Mouse (Mus musculus) embryonic facial prominence, embryonic 14.5 days (tissue): ENCODE results near the gene Dpy19l3. TPM values are rescaled to one million over a fixed set of nuclear protein-coding genes. Genes with fewer than 3 reads are reported as not detected.

Source experiments
- ATAC-seq: fragments of 200-750 bp; cut with Nextera tagmentation; 2 replicates; pipeline ENCODE4 v1.8.0; 2017; ENCODE audit warnings: low read depth, moderate number of reproducible peaks, moderate TSS enrichment
- DNase-seq: peaks from one replicate; pipeline ENCODE4 v3.0.0-alpha.2; 2015; ENCODE audit warnings: low spot score
- H3K27ac ChIP-seq: fragments of 300-500 bp; sonication (generic); replicated peaks from 2 replicates; pipeline ENCODE4 v1.5.1; 2014; ENCODE audit warnings: low read depth, mild to moderate bottlenecking, low read length, moderate library complexity
- H3K27me3 ChIP-seq: fragments of 300-500 bp; sonication (generic); replicated peaks from 2 replicates; pipeline ENCODE4 v1.6.1; 2014; ENCODE audit warnings: low read length; ENCODE audit not compliant: control insufficient read depth, insufficient read depth
- H3K36me3 ChIP-seq: fragments of 300-500 bp; sonication (generic); 2 replicates; pipeline ENCODE4 v1.6.1; 2014; ENCODE audit warnings: low read length, mixed read lengths; ENCODE audit not compliant: control insufficient read depth, insufficient read depth
- H3K4me1 ChIP-seq: fragments of 300-500 bp; sonication (generic); 2 replicates; pipeline ENCODE4 v1.6.1; 2014; ENCODE audit warnings: antibody characterized with exemption, low read length; ENCODE audit not compliant: control insufficient read depth, insufficient read depth
- H3K4me2 ChIP-seq: fragments of 300-500 bp; sonication (generic); 2 replicates; pipeline ENCODE4 v1.6.1; 2014; ENCODE audit warnings: low read depth, mild to moderate bottlenecking, low read length, moderate library complexity, mixed read lengths
- H3K4me3 ChIP-seq: fragments of 300-500 bp; sonication (generic); 2 replicates; pipeline ENCODE4 v1.5.1; 2014; ENCODE audit warnings: low read depth, mild to moderate bottlenecking, low read length
- H3K9ac ChIP-seq: fragments of 300-500 bp; sonication (generic); 2 replicates; pipeline ENCODE4 v1.6.1; 2014; ENCODE audit warnings: low read depth, mild to moderate bottlenecking, low read length, moderate library complexity, mixed read lengths
- H3K9me3 ChIP-seq: fragments of 300-500 bp; sonication (generic); 2 replicates; pipeline ENCODE4 v1.6.1; 2016; ENCODE audit warnings: low read length; ENCODE audit not compliant: control insufficient read depth
- WGBS: fragments of 180-500 bp; shearing (Covaris S2); extraction: QIAGEN DNeasy Blood & Tissue Kit; methylation state at CpG from one replicate; pipeline ENCODE4 v1.1.7; 2014; 5-methylcytosine and 5-hydroxymethylcytosine counted together
- polyA plus RNA-seq: library from polyadenylated mRNA; unstranded; fragments of >200 nt; fragmentation: Nextera tagmentation; extraction: Ambion mirVana; gene quantifications from 2 replicates; pipeline ENCODE4 v1.2.1, GENCODE M21; 2014

The Dpy19l3 gene
- polyA plus RNA-seq, 1 experiment from 2014 or later: 34.9 TPM

DNA sequence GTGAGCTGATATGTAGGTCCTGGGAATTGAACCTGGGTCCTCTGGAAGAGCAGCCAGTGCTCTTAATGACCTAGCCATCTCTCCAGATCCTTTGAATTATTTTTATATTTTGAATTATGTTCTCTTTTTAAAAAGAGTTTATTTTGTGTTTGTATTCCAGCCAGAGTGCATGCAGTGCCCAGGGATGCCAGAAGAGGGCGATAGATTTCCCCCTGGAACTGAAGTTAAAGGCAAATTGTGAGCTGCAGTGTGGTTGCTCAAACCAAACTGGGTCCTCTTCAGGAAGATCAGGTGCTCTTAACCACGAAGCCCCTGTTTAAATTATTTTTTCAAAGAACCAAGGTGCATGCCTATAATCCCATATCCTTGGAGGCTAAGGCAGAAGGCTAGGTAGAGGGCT is 5.3 kb upstream of the Dpy19l3 start:
- Histone ChIP-seq H3K36me3 (no peaks in the 10 kb centered on the region), H3K9me3 (no peaks in the 10 kb centered on the region), H3K27me3 (no peaks in the 10 kb centered on the region), H3K4me2 (no peak overlapping the region), H3K4me1 (peaks cover 3% of the 10 kb centered on the region; the same call in 1 of the 2 replicates), H3K4me3 (no peak overlapping the region), H3K27ac (no peak overlapping the region), H3K9ac (no peak overlapping the region)
- DNase-seq (no peak), ATAC-seq (no peak)
- 14% methylated on average over 2 of the region's 2 CpGs for WGBS

DNA sequence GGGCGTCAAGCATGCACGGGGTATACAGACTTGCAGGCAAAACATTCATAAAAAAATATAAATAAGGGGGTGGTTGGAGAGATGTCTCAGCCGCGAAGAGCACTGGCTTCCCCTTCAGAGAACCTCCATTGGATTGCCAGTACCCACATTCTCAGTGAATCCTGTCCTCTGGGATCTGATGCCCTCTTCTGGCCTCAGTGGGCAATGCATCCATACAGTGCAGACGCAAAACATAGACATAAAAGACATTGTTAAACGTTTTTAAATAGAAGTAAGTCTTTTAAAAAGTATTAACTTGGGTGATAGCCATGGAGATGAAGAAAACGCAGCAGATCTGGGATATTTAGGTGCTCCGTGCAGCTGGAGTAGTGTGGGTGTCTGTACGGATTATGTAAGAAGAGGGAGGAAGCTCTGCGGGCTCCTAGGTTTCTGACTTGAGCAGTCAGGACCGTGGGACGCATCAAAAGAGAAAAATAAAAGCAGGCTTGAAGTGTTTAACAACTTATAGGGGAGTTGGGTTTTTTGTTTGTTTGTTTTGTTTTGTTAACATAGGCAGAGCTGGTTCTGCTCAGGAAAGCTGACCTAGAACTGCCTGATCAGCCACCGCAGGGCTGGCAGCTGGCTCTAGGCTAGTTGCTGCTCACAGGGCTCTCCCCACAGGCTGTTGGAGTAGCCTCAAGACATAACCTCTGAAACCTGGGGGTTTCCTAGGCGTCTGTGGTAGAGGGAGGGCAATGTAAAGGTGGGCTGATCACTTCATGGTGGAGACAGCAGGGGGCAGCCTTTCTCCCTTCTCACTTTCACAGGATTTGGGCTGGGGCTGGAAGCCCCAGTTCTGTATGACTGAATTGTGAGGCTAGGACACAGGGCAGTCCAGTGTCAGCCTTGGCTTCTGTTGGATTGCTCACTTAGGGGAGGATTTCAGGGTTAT is 2.5 kb upstream of the Dpy19l3 start:
- Histone ChIP-seq H3K27me3 (no peaks in the 10 kb centered on the region), H3K27ac (no peak overlapping the region), H3K9me3 (no peaks in the 10 kb centered on the region), H3K36me3 (peaks cover under 1% of the 10 kb centered on the region; the same call in 1 of the 2 replicates), H3K4me3 (no peak overlapping the region), H3K9ac (no peak overlapping the region), H3K4me1 (peaks cover 9% of the 10 kb centered on the region; the same call in 1 of the 2 replicates), H3K4me2 (no peak overlapping the region)
- no peak for DNase-seq
- 44% methylated on average over 14 of the region's 14 CpGs for WGBS
- no peak for ATAC-seq

DNA sequence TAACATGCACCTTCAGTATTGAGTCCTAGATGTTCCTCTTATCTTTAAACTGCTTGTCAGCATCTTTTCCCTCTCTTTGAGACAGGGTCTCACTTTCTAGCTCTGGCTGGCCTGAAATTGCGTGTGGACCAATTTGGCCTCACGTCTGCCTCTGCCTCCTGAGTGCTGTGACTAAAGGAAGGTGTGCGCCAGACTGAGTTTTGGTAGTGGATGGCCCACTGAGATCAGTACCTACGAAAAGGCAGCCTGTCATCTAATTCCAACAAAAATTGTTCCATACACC is 573 bp upstream of the Dpy19l3 start:
- Histone ChIP-seq H3K4me2 (peak overlapping the region; percentile 96), H3K27ac (peak overlapping the region; percentile 75), H3K4me1 (peaks cover 9% of the 10 kb centered on the region; the same call in 1 of the 2 replicates), H3K9ac (peak overlapping the region; percentile 78), H3K36me3 (peaks cover 16% of the 10 kb centered on the region), H3K4me3 (peak overlapping the region; percentile 96), H3K27me3 (no peaks in the 10 kb centered on the region), H3K9me3 (no peaks in the 10 kb centered on the region)
- DNase-seq: no peak
- WGBS: 66% methylated on average over 4 of the region's 4 CpGs
- ATAC-seq: no peak

DNA sequence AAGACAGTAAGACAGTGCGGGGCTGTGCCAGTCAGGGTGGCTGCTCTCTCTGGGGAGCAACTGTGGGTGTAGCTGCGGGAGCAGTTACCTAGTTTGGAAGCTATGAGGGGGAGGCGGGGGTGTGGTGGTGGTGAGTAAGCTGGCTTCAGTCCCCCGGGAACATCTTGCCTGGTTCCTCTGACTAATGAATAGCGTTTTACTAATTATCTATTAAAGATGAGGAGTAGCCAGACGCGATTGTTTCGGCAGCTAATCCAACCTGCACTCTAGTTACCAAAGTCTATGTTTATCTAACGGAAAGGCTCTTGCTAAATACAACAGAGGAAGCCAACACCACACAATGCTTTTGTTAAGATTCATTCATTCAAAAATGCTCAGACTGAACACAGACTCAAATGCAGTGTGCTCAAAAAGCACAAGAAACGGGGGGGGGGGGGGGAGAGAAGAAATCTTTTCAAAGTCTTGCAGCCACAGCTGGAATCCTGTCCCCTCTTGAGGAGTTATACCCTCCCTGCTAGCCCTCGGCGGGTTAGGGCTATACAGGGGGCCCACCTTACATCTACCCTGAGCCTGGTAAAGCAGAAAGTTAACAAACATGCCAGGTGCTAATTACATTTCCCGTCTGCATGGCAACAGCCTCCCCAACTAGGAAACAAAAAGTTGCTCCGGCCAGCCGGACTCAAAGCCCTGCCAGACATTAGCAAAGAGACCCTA is 778 bp downstream of the Dpy19l3 start:
- Histone ChIP-seq H3K4me2 (peak overlapping the region; percentile 96), H3K4me1 (peaks cover 9% of the 10 kb centered on the region; the same call in 1 of the 2 replicates), H3K4me3 (peak overlapping the region; percentile 96), H3K36me3 (peaks cover 29% of the 10 kb centered on the region), H3K9ac (peak overlapping the region; percentile 78), H3K27ac (0 out of 2 replicates have a peak overlapping the region, but pooled peaks have one; percentile 44), H3K9me3 (no peaks in the 10 kb centered on the region), H3K27me3 (no peaks in the 10 kb centered on the region)
- ATAC-seq (no peak), DNase-seq (peak; percentile 61)
- WGBS: 1% methylated on average over 15 of the region's 15 CpGs

DNA sequence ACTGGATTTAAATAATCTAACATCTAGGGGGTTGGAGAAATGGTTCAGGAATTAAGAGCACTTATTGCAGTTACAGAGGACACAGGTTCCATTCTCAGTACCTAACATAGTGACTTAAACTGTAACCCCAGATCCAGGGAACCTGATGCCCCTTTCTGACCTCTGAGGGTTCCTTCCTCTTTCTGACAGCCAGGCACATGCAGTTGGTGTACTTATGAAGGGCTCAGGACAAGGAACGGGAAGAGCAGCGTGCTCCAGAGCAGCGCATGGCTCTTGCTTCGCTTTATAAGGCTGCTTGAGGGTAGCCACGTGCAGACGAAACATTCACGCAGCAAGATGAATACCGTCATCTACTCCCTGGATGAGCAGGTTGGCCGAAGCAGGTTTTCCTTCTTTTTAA is 3.4 kb downstream of the Dpy19l3 start:
- H3K27me3 ChIP-seq: no peaks in the 10 kb centered on the region
- peaks cover 9% of the 10 kb centered on the region; the same call in 1 of the 2 replicates for H3K4me1 ChIP-seq
- no peak overlapping the region for H3K4me3 ChIP-seq
- ATAC-seq (no peak), DNase-seq (no peak)
- no peak overlapping the region for H3K27ac ChIP-seq
- peaks cover 55% of the 10 kb centered on the region for H3K36me3 ChIP-seq
- 91% methylated on average over 9 of the region's 9 CpGs for WGBS
- no peak overlapping the region for H3K9ac ChIP-seq
- no peak overlapping the region for H3K4me2 ChIP-seq
- no peaks in the 10 kb centered on the region for H3K9me3 ChIP-seq

DNA sequence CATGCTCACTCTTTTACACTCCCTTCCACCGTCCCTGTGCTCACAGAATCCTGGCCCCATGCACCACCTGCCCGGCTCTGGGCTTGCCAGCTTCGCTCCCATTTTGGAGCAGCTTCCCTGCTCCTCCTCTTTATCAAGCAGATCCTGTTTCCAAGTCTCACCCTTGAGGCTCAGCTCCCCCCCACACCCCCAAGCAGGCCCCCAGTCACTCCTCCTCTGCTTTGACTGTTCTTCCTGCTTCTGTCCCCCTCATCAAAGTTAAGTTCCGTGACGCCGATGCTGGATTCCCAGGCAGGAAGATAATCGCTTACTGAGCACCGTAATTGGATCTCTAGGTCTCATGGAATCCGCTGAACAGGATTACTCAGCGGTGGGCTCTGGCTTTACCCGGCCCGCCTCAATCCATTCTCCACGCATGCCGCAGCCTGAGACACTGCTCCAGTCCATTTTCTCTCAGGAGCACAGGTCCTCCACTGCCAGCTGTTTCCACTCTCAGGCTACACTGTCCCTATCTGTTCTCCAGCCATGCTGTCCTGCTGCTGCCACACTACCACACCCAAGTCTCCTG is 6.8 kb downstream of the Dpy19l3 start:
- Histone ChIP-seq H3K4me2 (no peak overlapping the region), H3K27me3 (no peaks in the 10 kb centered on the region), H3K4me3 (no peak overlapping the region), H3K36me3 (peaks cover 74% of the 10 kb centered on the region), H3K9ac (no peak overlapping the region), H3K27ac (peak overlapping the region; percentile 61; the same call in 1 of the 2 replicates), H3K4me1 (no peaks in the 10 kb centered on the region), H3K9me3 (no peaks in the 10 kb centered on the region)
- DNase-seq (peak; percentile 86), ATAC-seq (peak; percentile 90)
- WGBS: 50% methylated on average over 14 of the region's 14 CpGs

DNA sequence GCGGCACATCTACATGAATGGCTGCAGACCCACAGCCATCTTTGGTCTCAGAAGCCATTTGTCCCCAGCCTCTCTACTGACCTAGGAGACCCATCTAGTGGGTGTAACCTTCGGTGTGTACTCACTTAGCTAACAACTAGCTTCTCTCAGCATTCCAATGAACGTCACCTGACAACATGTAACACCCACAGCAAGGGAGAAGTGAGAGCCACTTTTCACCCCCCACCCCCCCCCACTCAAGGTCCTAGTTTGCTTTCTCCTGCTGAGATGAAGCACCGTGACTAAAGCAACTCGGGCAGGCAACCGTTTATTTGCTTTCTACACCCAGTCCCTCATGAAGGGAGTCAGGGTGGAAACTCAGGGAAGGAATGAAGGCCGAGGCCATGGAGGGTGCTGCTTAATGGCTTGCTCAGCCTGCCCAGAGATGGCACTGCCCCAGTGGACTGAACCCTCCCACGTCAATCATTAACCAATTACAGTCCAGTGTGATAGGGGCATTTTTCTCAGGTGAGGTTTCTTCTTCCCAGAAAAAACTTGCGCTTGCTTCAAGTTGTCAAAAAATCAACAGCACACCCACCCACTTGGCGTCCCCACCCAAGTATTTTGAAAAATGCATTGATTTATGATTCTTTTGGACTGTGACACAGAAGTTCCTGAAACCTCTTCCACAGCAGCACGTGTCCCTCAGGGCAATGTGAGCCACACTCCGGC is 7.4 kb downstream of the Dpy19l3 start:
- H3K4me1 ChIP-seq: no peaks in the 10 kb centered on the region
- H3K27me3 ChIP-seq: no peaks in the 10 kb centered on the region
- no peak overlapping the region for H3K4me2 ChIP-seq
- 80% methylated on average over 12 of the region's 12 CpGs for whole genome bisulfite sequencing
- 0 out of 2 replicates have a peak overlapping the region, but pooled peaks have one; percentile 33 for H3K27ac ChIP-seq
- no peak overlapping the region for H3K4me3 ChIP-seq
- H3K9me3 ChIP-seq: no peaks in the 10 kb centered on the region
- no peak for DNase-seq
- ATAC-seq: no peak
- no peak overlapping the region for H3K9ac ChIP-seq
- peaks cover 73% of the 10 kb centered on the region for H3K36me3 ChIP-seq

DNA sequence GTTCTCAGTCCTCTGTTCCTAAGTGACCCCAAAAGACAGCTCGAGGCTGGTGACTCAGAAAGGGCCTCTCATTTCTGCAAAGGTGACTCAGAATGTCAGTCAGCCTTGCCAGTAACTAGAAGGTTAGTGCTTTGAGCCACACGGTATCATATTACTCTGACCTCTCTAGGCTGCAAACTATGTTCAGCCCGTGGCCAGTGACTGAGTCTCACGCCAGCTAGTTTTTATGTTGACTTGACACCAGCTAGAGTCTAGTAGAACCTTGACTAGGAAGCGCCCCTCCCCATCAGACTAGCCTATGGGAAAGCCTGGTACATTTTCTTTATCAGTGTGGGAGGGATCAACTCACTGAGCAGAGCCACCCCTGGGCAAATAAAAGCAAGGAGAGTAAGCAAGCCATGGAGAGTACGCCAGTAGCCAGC is 9.0 kb downstream of the Dpy19l3 start:
- no peak for ATAC-seq
- peaks cover 69% of the 10 kb centered on the region for H3K36me3 ChIP-seq
- H3K9ac ChIP-seq: no peak overlapping the region
- H3K27ac ChIP-seq: no peak overlapping the region
- H3K4me1 ChIP-seq: no peaks in the 10 kb centered on the region
- DNase-seq: no peak
- H3K4me2 ChIP-seq: no peak overlapping the region
- no peaks in the 10 kb centered on the region for H3K27me3 ChIP-seq
- 65% methylated on average over 6 of the region's 6 CpGs for WGBS
- H3K9me3 ChIP-seq: no peaks in the 10 kb centered on the region
- no peak overlapping the region for H3K4me3 ChIP-seq
